Mouse (Mus musculus) cerebellum, postnatal 10 days (tissue): ENCODE measurements at regions not wholly inside any gene's neighbourhood (a gene's known extent, or its start where the extent isn't known, plus 50 kb on each side); places are given as distances from the start of the nearest gene placed in this dataset.

ENCODE experiments used
- DNase-seq, 2 experiments: peaks; one replicate each; pipeline ENCODE4 v3.0.0; 2021; ENCODE audit warnings: mixed read lengths in 2 of 2

GRCm38 (mm10) chr19:32940806-32941205, 183.5 kb downstream of the Pten start:
- DNase-seq, result no peak

DNA sequence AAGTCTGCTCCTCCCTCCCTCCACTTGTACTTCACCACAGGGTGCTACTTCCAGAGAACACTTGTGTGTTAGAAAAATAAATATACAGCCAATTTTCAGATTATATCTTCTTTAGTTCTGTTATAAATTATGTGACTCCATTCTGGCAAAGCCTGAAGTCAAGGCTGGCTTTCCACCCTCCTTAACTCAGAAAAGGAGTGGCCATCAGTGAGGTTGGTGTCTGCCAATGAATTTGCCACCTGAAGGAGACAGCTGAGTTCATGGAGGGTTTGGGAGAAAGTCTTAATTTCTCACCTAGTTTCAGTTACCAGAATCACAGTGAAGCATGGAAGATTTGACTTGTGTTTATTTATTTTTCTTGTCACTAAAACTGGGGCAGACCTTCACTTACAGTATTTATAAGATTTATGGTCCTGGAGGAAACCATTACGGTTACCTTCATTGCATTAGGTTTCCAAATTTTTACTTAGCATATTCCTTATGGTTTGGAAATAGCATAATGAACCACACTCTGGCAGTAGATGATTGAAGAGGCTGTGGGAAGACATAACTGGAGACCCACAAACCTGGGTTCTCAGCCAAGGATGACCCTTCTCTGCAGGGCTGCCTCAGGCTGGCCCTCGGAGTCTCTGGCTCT, 186.4 kb downstream of the Pten start:
- no peak for DNase-seq

DNA sequence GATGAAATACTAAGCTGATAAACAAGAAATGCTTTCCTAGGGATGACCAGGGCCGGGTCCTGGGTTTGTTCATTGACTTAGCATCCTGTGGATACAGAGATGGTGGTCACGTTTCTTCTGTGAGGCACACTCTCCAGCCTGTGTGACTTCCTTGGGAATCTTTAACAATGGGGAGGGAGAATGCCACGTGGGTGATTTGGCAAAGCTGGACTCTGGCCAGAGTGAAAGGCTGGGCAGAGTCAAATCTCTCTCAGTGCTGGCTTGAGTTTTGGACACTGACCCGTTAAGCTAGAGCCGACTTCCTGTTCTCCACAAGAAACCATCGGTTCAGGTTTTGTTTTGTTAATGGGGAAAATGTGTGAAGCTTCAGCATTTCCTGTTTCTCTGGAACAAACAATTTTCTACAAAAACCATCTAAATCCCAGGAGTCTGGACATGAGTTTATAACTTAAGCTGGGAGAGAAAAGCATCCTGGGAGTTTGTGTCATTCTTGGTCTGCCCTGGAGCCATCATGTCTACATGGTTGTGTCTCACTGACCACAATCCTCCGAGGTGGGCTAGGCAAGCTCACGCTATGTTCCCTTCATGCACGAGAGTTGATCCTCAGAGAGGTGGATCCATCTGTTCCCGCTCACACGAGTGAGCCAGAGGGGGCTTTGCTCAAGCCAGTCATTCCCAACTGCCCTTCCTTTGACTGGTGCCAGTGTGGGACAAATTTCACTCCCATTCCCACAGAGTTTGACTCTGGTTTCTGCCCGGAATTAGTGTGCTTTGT, 190.0 kb downstream of the Pten start:
- peak; percentile 30 to 41 for DNase-seq

DNA sequence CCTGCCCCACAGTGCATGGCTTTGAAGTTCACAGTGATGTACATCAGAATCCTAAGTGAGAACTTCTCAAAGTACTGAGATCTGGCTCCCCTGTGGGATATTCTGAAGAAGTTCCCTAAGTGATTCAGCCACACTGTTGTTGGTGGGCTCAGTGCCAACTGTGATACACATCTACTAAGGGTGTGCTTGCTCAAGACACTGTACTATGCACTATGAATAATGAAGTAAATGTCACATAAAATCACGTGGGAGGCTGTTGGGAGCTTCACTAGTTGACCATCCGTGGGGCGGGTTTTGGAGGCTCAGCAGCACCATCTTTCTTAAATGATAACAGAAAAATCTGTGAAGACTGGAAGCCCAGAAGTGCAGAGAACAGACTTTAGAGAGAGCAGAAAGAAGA, 193.0 kb downstream of the Pten start:
- peak in 1 of 2 experiments; percentile 8 for DNase-seq

DNA sequence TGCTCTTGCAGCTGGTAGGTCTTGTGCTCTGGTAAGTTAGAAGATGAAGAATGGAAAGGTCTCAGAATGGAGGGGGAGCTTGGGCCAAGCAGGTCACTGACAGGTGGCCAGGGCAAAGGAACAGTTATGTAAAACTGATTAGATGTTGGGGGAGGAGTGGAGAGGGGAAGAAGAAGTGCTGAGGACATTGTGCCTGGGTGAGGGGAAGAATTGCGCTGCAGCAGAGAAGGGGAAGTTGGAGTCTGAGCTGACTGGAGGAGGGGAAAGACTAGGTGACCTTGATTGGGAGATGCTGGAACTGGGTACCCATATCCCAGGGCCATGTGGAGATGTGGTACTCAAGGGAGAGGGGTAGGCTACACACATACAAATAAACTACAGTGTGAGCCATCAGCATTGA, 193.5 kb downstream of the Pten start:
- DNase-seq, result no peak

DNA sequence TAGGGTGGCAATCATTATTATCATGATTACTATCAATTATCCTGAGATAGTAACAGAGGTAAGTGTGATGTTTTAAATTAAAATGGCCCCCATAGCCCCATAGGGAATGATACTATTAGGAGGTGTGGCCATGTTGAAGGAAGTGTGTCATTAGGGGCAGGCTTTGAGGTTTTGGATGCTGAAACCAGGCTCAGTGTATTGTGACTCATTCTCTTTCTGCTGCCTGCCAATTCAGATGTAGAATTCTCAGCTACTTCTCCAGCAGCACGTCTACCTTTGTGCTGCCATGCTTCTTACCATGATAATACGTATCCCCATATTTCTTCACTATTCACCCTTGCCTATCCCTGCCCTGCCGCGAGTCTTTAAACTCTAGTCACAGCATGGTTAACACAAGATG, 195.1 kb downstream of the Pten start:
- no peak for DNase-seq

- DNase-seq, result no peak
These were observed 195.8 kb downstream of the Pten start for GRCm38 (mm10) chr19:32952928-32953687.

- peak; percentile 66 to 75 for DNase-seq
These were observed 196.8 kb downstream of the Pten start for GRCm38 (mm10) chr19:32954001-32954605.

DNA sequence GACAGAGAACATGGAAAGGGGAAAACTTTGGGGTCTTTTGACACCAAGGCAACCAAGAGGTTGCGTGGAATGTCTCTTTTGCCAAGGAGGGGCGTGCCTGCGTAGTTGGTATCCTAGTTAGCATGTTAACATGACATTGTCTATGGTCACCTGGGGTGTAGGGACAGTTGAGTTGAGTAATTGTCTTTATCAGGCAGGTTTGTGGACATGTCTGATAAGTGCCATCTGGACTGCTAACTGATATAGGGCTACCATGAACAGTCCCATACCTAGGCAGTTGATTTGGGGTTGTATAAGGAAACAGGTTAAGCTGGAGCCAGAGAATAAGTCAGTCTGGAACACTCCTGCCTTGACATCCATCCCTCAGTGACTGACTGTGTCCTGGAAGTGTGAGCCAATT, 197.6 kb downstream of the Pten start:
- no peak for DNase-seq

- DNase-seq, result peak; percentile 20 to 34
These were observed 199.0 kb downstream of the Pten start for GRCm38 (mm10) chr19:32956143-32956915.

DNA sequence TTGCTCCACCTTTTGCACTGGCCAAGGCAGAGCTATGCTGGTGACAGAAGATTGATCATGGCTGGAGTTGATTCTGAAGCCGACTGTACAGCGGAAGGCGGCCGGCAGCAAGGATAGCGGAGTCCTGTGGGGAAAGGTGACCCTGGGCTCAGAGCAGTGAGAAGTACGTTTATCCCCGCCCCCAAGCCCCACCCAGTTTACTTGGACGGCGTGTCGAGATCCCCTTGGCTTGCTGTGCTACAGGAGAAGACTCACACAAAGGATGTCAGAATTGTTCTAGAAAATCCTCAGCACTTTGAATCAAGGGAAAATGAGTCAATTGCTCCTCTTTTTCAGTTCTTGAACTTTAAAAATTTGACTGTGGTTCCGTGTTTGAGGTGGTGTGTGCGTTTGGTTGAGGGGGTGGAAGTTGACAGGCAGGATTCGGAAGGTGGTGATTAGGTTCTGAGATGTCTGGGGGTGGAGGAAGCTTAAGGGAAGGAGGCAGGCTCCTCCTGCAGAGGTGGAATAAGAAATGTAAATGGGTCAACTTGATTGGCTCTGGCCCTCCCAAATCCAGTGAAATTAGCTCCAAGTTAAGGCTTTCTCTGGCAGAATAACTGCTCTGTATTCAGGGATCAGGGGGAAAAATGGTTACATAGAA, 199.7 kb downstream of the Pten start:
- DNase-seq, result no peak

GRCm38 (mm10) chr19:32958276-32958675, 201.0 kb downstream of the Pten start:
- DNase-seq, result no peak

- DNase-seq, result no peak
These were observed 201.5 kb downstream of the Pten start for GRCm38 (mm10) chr19:32958791-32959190.

- DNase-seq, result no peak
These were observed 202.5 kb downstream of the Pten start for GRCm38 (mm10) chr19:32959844-32960195.

GRCm38 (mm10) chr19:32960196-32960947, 203.1 kb downstream of the Pten start:
- no peak for DNase-seq

DNA sequence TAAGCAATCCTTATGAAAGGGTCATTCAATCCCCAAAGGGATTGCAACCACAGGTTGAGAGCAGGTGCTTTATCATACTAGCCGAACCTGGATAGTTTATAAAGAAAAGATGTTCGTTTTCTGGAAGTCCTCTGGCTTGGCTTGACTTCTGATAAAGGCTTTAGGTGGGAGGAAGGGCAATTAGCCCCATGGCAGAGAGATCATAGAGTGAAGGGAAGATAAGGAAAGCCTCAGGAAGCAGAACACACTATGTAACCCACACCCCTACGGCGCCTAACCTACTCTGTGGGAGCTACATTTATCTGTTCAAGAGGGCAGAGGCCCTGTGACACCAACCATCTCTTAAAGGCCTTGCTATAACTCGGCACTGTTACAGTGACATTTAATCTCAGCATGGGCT, 204.2 kb downstream of the Pten start:
- no peak for DNase-seq

DNA sequence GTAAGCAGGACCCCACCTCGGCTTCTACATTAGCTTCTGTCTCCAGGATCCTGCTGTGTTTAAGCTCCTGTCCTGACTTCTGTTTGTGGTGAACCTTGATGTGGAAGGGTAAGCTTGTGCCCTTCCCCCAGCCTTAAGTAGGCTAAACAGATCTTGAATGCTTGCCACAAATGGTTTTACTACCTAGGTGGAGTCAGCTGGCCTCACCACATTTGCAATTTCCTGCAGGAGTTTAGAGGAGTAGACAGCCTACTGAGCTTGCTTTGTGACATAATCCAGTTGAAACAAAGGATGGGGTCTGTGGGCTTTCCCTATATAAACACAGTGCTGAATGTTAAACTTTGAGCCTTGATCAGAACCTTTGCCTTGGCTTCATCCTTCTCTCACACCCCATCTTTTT, 206.7 kb downstream of the Pten start:
- no peak for DNase-seq

DNA sequence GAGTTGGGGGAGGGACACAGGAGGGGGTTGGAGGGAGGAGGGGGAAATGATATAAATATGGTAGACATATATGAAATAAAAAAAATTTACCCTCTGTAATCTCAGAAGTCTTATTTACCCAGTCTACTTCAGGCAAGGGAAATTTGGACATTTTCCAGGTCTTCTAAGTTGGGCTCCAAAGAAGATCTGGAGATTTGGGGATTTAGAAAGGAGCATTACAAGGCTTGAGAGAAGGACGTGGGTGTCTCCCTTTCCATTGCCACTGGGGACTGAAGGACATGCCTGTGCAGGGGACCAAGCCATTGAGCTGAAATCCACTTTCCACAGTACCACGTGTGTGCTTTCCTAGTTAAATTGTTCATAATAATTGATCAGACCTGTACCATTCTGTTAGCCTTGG, 208.2 kb downstream of the Pten start:
- no peak for DNase-seq

- DNase-seq, result no peak
These were observed 212.0 kb downstream of the Pten start for GRCm38 (mm10) chr19:32969213-32969776.

- no peak for DNase-seq
These were observed 214.8 kb downstream of the Pten start for GRCm38 (mm10) chr19:32972116-32972515.

DNA sequence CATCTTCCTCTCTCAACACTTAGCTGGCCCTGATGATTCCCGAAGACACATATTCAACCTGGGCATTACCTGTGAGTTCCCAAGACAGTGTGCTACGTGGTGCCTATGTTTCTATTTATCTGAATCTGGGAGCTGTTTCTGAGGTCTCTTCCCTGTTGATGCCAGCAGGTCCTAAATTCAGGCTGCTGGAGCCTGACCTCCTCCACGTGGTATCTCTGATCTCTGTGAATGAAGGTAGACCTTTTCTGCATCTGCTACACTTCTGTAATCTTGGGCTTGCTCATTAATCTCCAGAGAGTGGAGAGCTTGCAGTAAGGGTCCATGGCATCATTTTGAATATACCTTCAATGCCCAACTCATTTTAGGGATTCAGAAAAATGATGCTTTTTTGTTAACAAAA, 215.8 kb downstream of the Pten start:
- DNase-seq, result no peak
